Mouse (Mus musculus) hindbrain, embryonic 13.5 days (tissue): ENCODE data around the gene Tmtc1. TPM values are rescaled to one million over a fixed set of nuclear protein-coding genes. Genes with fewer than 3 reads are reported as not detected.

Source experiments
- ATAC-seq: fragments of 200-750 bp; cut with Nextera tagmentation; 2 replicates; pipeline ENCODE4 v1.8.0; 2017; ENCODE audit warnings: moderate TSS enrichment; ENCODE audit not compliant: low FRiP score
- H3K27ac ChIP-seq: fragments of 300-500 bp; sonication (generic); 2 replicates; pipeline ENCODE4 v1.5.1; 2015; ENCODE audit warnings: inconsistent platforms, mild to moderate bottlenecking, moderate library complexity
- H3K27me3 ChIP-seq: fragments of 300-500 bp; sonication (generic); 2 replicates; pipeline ENCODE4 v1.6.1; 2015; ENCODE audit warnings: mild to moderate bottlenecking, inconsistent platforms
- H3K36me3 ChIP-seq: fragments of 300-500 bp; sonication (generic); 2 replicates; pipeline ENCODE4 v1.6.1; 2015; ENCODE audit warnings: mild to moderate bottlenecking, inconsistent platforms
- H3K4me1 ChIP-seq: fragments of 300-500 bp; sonication (generic); replicated peaks from 2 replicates; pipeline ENCODE4 v1.6.1; 2015; ENCODE audit warnings: inconsistent platforms
- H3K4me2 ChIP-seq: fragments of 300-500 bp; sonication (generic); 2 replicates; pipeline ENCODE4 v1.6.1; 2015; ENCODE audit warnings: inconsistent platforms, mild to moderate bottlenecking, moderate library complexity
- H3K4me3 ChIP-seq: fragments of 300-500 bp; sonication (generic); 2 replicates; pipeline ENCODE4 v1.5.1; 2015; ENCODE audit warnings: mild to moderate bottlenecking, inconsistent platforms
- H3K9ac ChIP-seq: fragments of 300-500 bp; sonication (generic); 2 replicates; pipeline ENCODE4 v1.6.1; 2015; ENCODE audit warnings: mild to moderate bottlenecking, inconsistent platforms
- H3K9me3 ChIP-seq: fragments of 300-500 bp; sonication (generic); 2 replicates; pipeline ENCODE4 v1.6.1; 2016; ENCODE audit warnings: inconsistent platforms
- WGBS: fragments of 180-500 bp; shearing (Covaris S2); methylation state at CpG from one replicate; pipeline ENCODE4 v1.1.7; 2015; 5-methylcytosine and 5-hydroxymethylcytosine counted together
- polyA plus RNA-seq: library from polyadenylated mRNA; unstranded; fragments of >200 nt; fragmentation: Nextera tagmentation; extraction: Ambion mirVana; gene quantifications from 2 replicates; pipeline ENCODE4 v1.2.1, GENCODE M21; 2015

Tmtc1 gene
- polyA plus RNA-seq, 1 experiment from 2014 or later = 2.3 TPM

DNA sequence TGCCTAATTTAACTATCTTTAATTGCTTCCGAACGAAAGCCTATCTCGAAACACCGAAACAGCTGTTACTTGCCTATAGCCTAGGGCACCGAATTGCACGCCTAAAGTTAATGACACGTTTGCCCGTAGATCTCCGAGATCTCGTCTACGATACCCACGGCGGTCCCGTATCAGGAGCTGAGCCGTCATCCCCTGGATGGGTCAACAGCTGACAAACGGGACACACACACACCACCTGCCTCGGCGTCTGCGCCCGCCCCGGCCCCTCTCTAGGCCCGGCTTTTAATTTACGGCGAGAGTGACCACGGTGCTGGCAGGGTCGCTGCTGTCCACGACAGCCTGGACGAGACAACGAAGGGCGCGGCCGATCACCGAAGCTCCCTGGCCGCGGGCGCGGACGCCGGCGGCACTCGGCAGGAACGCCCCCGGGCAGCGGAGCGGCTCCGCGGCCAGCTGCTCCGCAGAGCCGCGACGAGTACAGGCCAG lies 232.8 kb downstream of the Tmtc1 start:
- Histone ChIP-seq H3K4me3 (peak overlapping the region; percentile 94), H3K9ac (peak overlapping the region; percentile 98), H3K9me3 (no peaks in the 10 kb centered on the region), H3K4me2 (peak overlapping the region; percentile 80), H3K27ac (peak overlapping the region; percentile 95), H3K4me1 (peaks cover 23% of the 10 kb centered on the region), H3K36me3 (no peaks in the 10 kb centered on the region), H3K27me3 (no peaks in the 10 kb centered on the region)
- WGBS = under 1% methylated on average over 50 of the region's 51 CpGs
- ATAC-seq = peak; percentile 71

GRCm38 (mm10) chr6:148207522-148207921 lies 236.7 kb downstream of the Tmtc1 start:
- H3K4me2 ChIP-seq = no peak overlapping the region
- ATAC-seq = no peak
- no peaks in the 10 kb centered on the region for H3K9me3 ChIP-seq
- H3K9ac ChIP-seq = no peak overlapping the region
- peaks cover 17% of the 10 kb centered on the region for H3K36me3 ChIP-seq
- WGBS = 93% methylated on average over 1 of the region's 1 CpGs
- H3K4me1 ChIP-seq = peaks cover 17% of the 10 kb centered on the region
- H3K27ac ChIP-seq = no peak overlapping the region
- no peak overlapping the region for H3K4me3 ChIP-seq
- H3K27me3 ChIP-seq = no peaks in the 10 kb centered on the region

DNA sequence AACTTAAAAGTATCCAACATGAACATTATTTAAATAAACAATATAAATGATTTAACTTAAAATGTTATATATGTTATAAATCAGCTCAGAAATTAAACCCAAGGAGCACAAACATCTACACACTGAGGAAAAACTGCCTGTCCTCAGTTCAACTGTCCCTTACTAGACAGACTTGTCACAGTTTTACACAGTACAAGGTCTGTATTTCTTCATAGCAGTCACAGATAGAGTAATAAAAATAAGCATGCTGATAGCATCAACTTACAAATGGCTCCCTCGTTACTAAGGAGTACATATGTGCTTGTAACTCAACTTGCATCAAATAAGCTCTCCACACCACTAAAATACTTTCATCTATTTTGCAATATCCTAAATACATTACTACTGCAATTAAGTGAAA lies 239.1 kb downstream of the Tmtc1 start:
- no peak for ATAC-seq
- no peaks in the 10 kb centered on the region for H3K27me3 ChIP-seq
- H3K36me3 ChIP-seq = peaks cover 34% of the 10 kb centered on the region
- H3K4me3 ChIP-seq = no peak overlapping the region
- no peak overlapping the region for H3K4me2 ChIP-seq
- H3K27ac ChIP-seq = no peak overlapping the region
- peaks cover 7% of the 10 kb centered on the region; the same call in 1 of the 2 replicates for H3K4me1 ChIP-seq
- H3K9me3 ChIP-seq = no peaks in the 10 kb centered on the region
- 92% methylated on average over 1 of the region's 1 CpGs for WGBS
- no peak overlapping the region for H3K9ac ChIP-seq

GRCm38 (mm10) chr6:148199729-148200128 lies 244.5 kb downstream of the Tmtc1 start:
- H3K4me2 ChIP-seq = no peak overlapping the region
- no peaks in the 10 kb centered on the region for H3K9me3 ChIP-seq
- no peaks in the 10 kb centered on the region for H3K27me3 ChIP-seq
- 93% methylated on average over 3 of the region's 3 CpGs for WGBS
- H3K4me1 ChIP-seq = no peaks in the 10 kb centered on the region
- no peak for ATAC-seq
- H3K27ac ChIP-seq = no peak overlapping the region
- peaks cover 62% of the 10 kb centered on the region for H3K36me3 ChIP-seq
- H3K9ac ChIP-seq = no peak overlapping the region
- H3K4me3 ChIP-seq = no peak overlapping the region

GRCm38 (mm10) chr6:148199177-148199576 lies 245.0 kb downstream of the Tmtc1 start:
- H3K4me1 ChIP-seq = no peaks in the 10 kb centered on the region
- 94% methylated on average over 2 of the region's 2 CpGs for WGBS
- no peak overlapping the region for H3K4me2 ChIP-seq
- no peak overlapping the region for H3K27ac ChIP-seq
- no peak overlapping the region for H3K4me3 ChIP-seq
- no peaks in the 10 kb centered on the region for H3K27me3 ChIP-seq
- ATAC-seq = no peak
- no peaks in the 10 kb centered on the region for H3K9me3 ChIP-seq
- H3K36me3 ChIP-seq = peaks cover 67% of the 10 kb centered on the region
- H3K9ac ChIP-seq = no peak overlapping the region

DNA sequence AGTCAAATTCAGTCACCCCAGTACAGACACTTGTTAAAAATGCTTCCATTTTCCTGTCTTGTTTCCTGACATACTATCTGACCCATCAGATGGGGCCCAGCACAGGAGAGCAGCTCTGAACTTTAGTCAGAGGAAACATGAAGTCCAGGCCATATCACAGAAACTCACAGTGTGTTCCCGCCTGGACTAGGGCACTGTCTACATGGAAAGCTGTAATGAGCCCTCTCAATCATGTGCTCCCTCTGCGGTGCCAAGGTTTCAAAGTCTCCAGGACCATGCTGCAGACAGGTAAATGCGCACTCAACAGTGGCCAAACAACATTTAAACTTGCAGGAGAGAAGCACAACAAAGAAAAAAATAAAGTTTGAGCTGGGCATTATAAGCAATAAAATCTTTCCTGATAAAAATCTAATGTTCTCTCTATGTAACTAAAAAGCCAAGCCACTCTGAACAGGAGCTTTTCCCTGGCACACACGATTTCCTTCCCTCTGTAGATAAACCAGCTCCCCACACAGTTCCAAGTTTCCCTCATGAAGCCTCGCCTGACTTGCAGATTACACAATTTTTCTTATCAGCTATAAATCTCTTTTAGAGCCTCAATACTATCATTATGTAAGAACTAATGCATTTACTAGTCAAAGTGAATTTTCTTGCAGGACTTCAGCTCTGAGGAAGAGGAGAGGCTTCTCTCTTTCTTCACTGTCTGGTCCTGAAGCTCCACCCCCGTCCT lies 250.1 kb downstream of the Tmtc1 start:
- no peaks in the 10 kb centered on the region for H3K27me3 ChIP-seq
- H3K9ac ChIP-seq = no peak overlapping the region
- no peak for ATAC-seq
- no peaks in the 10 kb centered on the region for H3K4me1 ChIP-seq
- H3K36me3 ChIP-seq = peaks cover 70% of the 10 kb centered on the region
- no peaks in the 10 kb centered on the region for H3K9me3 ChIP-seq
- H3K27ac ChIP-seq = no peak overlapping the region
- no peak overlapping the region for H3K4me3 ChIP-seq
- H3K4me2 ChIP-seq = no peak overlapping the region
- WGBS = 97% methylated on average over 6 of the region's 6 CpGs

DNA sequence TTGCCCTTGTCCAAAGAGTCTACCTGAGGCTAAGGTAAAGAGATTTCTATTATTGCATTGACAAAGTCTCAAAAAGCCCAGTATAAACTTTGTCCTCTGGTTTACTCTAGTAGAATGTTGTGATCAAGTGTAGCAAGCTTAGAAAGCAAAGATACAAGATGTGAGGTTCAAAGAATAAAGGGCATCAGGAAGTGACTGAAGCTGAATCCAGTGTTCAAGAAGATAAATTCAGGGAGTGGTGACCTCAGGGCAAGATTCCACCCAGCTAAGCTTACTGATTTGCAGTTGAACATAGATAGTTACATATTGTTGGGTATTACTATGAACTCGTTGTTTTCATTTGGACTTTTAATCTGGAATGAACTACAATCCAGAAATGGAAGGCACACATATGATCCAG lies 258.5 kb downstream of the Tmtc1 start:
- 98% methylated on average over 1 of the region's 1 CpGs for WGBS
- Histone ChIP-seq H3K4me2 (no peak overlapping the region), H3K27me3 (no peaks in the 10 kb centered on the region), H3K36me3 (peaks cover 82% of the 10 kb centered on the region), H3K4me1 (no peaks in the 10 kb centered on the region), H3K9me3 (no peaks in the 10 kb centered on the region), H3K9ac (no peak overlapping the region), H3K4me3 (no peak overlapping the region), H3K27ac (no peak overlapping the region)
- no peak for ATAC-seq

Other genes starting within 250 kb of the Tmtc1 start
- gene Ergic2, start 232.0 kb downstream of the Tmtc1 start, polyA plus RNA-seq = 232 and 239 TPM in 2 replicates